Mouse (Mus musculus): ENCODE data around the gene Tbk1. TPM values are rescaled to one million over a fixed set of nuclear protein-coding genes. Genes with fewer than 3 reads are reported as not detected.

The Tbk1 gene
- total and polyA plus RNA-seq, 3 experiments = 7.2 to 15.6 (median 14.9) TPM

- H3K79me2 ChIP-seq (replicated peaks; ENCODE audit: control insufficient read depth, insufficient read depth, low read length) = 0 out of 2 replicates have a peak, but pooled peaks cover 4% of the 10 kb centered on the region
- no peaks in the 10 kb centered on the region for H3K27me3 ChIP-seq (ENCODE audit: control insufficient read depth, insufficient read depth, low read length)
- peaks cover 8% of the 10 kb centered on the region for H3K36me3 ChIP-seq (ENCODE audit: control insufficient read depth, insufficient read depth, low read length)
- peak; percentile 98 to 99 for DNase-seq
- under 1% methylated on average over 70 of the region's 70 CpGs for WGBS
- peaks cover 3% of the 10 kb centered on the region; the same call in 1 of the 2 replicates for H3K4me1 ChIP-seq (ENCODE audit: control insufficient read depth, insufficient read depth, low read length)
- intact Hi-C loops (cut with DNase I) = no loop called here
- TF ChIP-seq EP300 (IDR thresholded peaks at IDR 0.05; ENCODE audit: insufficient read depth, low read depth, low read length) (peak; percentile 84), POLR2A (IDR thresholded peaks at IDR 0.05; ENCODE audit: insufficient read depth, low read depth, low read length) (peak; percentile 87), CTCF (IDR thresholded peaks at IDR 0.05) (peak; percentile 40)
- H3K27ac ChIP-seq = peak within 1 kb of the TSS; percentile 90
- peak within 1 kb of the TSS; percentile 93 for H3K9ac ChIP-seq (ENCODE audit: low read depth, low read length)
- peak within 1 kb of the TSS; percentile 91 for H3K4me3 ChIP-seq
These were observed 39.7 kb upstream of the Tbk1 start, which contains the start of gene Xpot for GRCm38 (mm10) chr10:121626186-121626882. TSS of gene Xpot (minus strand) at chr10:121626332.

GRCm38 (mm10) chr10:121625407-121626185, 39.0 kb upstream of the Tbk1 start:
- Histone ChIP-seq H3K27ac (peak overlapping the region; percentile 90), H3K4me3 (peak overlapping the region; percentile 91), H3K9ac (ENCODE audit: low read depth, low read length) (peak overlapping the region; percentile 93), H3K4me1 (ENCODE audit: control insufficient read depth, insufficient read depth, low read length) (peaks cover 3% of the 10 kb centered on the region; the same call in 1 of the 2 replicates), H3K36me3 (ENCODE audit: control insufficient read depth, insufficient read depth, low read length) (peaks cover 8% of the 10 kb centered on the region), H3K79me2 (replicated peaks; ENCODE audit: control insufficient read depth, insufficient read depth, low read length) (0 out of 2 replicates have a peak, but pooled peaks cover 4% of the 10 kb centered on the region), H3K27me3 (ENCODE audit: control insufficient read depth, insufficient read depth, low read length) (no peaks in the 10 kb centered on the region)
- no peak for DNase-seq
- TF ChIP-seq POLR2A (IDR thresholded peaks at IDR 0.05; ENCODE audit: insufficient read depth, low read depth, low read length) (no peak), EP300 (IDR thresholded peaks at IDR 0.05; ENCODE audit: insufficient read depth, low read depth, low read length) (no peak), CTCF (IDR thresholded peaks at IDR 0.05) (no peak)
- intact Hi-C loops (cut with DNase I) = loop anchor here (1.0 kb wide), 1 partner anchor 38 kb away; no protein-coding TSS in a partner anchor
- WGBS = under 1% methylated on average over 41 of the region's 41 CpGs

- Histone ChIP-seq H3K4me1 (ENCODE audit: control insufficient read depth, insufficient read depth, low read length) (peaks cover 3% of the 10 kb centered on the region; the same call in 1 of the 2 replicates), H3K27ac (no peak overlapping the region), H3K9ac (ENCODE audit: low read depth, low read length) (peak overlapping the region; percentile 93; the same call in 1 of the 2 replicates), H3K4me3 (peak overlapping the region; percentile 91), H3K79me2 (replicated peaks; ENCODE audit: control insufficient read depth, insufficient read depth, low read length) (0 out of 2 replicates have a peak, but pooled peaks cover 4% of the 10 kb centered on the region), H3K27me3 (ENCODE audit: control insufficient read depth, insufficient read depth, low read length) (no peaks in the 10 kb centered on the region), H3K36me3 (ENCODE audit: control insufficient read depth, insufficient read depth, low read length) (peaks cover 8% of the 10 kb centered on the region)
- intact Hi-C loops (cut with DNase I) = loop anchor here (1.0 kb wide), 1 partner anchor 38 kb away; no protein-coding TSS in a partner anchor
- TF ChIP-seq POLR2A (IDR thresholded peaks at IDR 0.05; ENCODE audit: insufficient read depth, low read depth, low read length) = no peak
- no peak for TF ChIP-seq CTCF (IDR thresholded peaks at IDR 0.05)
- TF ChIP-seq EP300 (IDR thresholded peaks at IDR 0.05; ENCODE audit: insufficient read depth, low read depth, low read length) = no peak
- DNase-seq = no peak
- WGBS = 12% methylated on average over 9 of the region's 9 CpGs
These were observed 38.4 kb upstream of the Tbk1 start for GRCm38 (mm10) chr10:121625006-121625405.

GRCm38 (mm10) chr10:121623670-121624069, 37.1 kb upstream of the Tbk1 start:
- intact Hi-C loops (cut with DNase I) = no loop called here
- H3K27me3 ChIP-seq (ENCODE audit: control insufficient read depth, insufficient read depth, low read length) = no peaks in the 10 kb centered on the region
- peaks cover 8% of the 10 kb centered on the region for H3K36me3 ChIP-seq (ENCODE audit: control insufficient read depth, insufficient read depth, low read length)
- H3K27ac ChIP-seq = no peak overlapping the region
- 82% methylated on average over 7 of the region's 7 CpGs for WGBS
- H3K4me1 ChIP-seq (ENCODE audit: control insufficient read depth, insufficient read depth, low read length) = peaks cover 3% of the 10 kb centered on the region; the same call in 1 of the 2 replicates
- H3K9ac ChIP-seq (ENCODE audit: low read depth, low read length) = no peak overlapping the region
- DNase-seq = no peak
- no peak for TF ChIP-seq POLR2A (IDR thresholded peaks at IDR 0.05; ENCODE audit: insufficient read depth, low read depth, low read length)
- TF ChIP-seq EP300 (IDR thresholded peaks at IDR 0.05; ENCODE audit: insufficient read depth, low read depth, low read length) = no peak
- TF ChIP-seq CTCF (IDR thresholded peaks at IDR 0.05) = no peak
- H3K4me3 ChIP-seq = no peak overlapping the region
- H3K79me2 ChIP-seq (replicated peaks; ENCODE audit: control insufficient read depth, insufficient read depth, low read length) = 0 out of 2 replicates have a peak, but pooled peaks cover 4% of the 10 kb centered on the region

- no peak for DNase-seq
- intact Hi-C loops (cut with DNase I) = no loop called here
- no peak overlapping the region for H3K27ac ChIP-seq
- no peak overlapping the region for H3K9ac ChIP-seq (ENCODE audit: low read depth, low read length)
- no peak overlapping the region for H3K4me3 ChIP-seq
- WGBS = 85% methylated on average over 6 of the region's 6 CpGs
- 0 out of 2 replicates have a peak, but pooled peaks cover 4% of the 10 kb centered on the region for H3K79me2 ChIP-seq (replicated peaks; ENCODE audit: control insufficient read depth, insufficient read depth, low read length)
- H3K4me1 ChIP-seq (ENCODE audit: control insufficient read depth, insufficient read depth, low read length) = peaks cover 3% of the 10 kb centered on the region; the same call in 1 of the 2 replicates
- peaks cover 8% of the 10 kb centered on the region for H3K36me3 ChIP-seq (ENCODE audit: control insufficient read depth, insufficient read depth, low read length)
- no peak for TF ChIP-seq EP300 (IDR thresholded peaks at IDR 0.05; ENCODE audit: insufficient read depth, low read depth, low read length)
- H3K27me3 ChIP-seq (ENCODE audit: control insufficient read depth, insufficient read depth, low read length) = no peaks in the 10 kb centered on the region
These were observed 35.8 kb upstream of the Tbk1 start for GRCm38 (mm10) chr10:121622431-121622830.

Measured in heart, adult 2 months (tissue).